Mouse (Mus musculus) cerebellum, adult 2 months (tissue): Measurements from ENCODE around the gene Car9. TPM values are rescaled to one million over a fixed set of nuclear protein-coding genes. Genes with fewer than 3 reads are reported as not detected.

Source experiments
- DNase-seq, 2 experiments: peaks; one replicate each; pipeline ENCODE4 v3.0.0; 2021
- H3K27ac ChIP-seq: fragments of 200-500 bp; 2 replicates; pipeline ENCODE4 v1.5.1; 2012; ENCODE audit warnings: low read length, control low read depth, inconsistent platforms; ENCODE audit not compliant: insufficient read depth
- H3K27me3 ChIP-seq: fragments of 200-500 bp; 2 replicates; pipeline ENCODE4 v1.6.1; 2012; ENCODE audit warnings: inconsistent platforms, mild to moderate bottlenecking, low read length, moderate library complexity; ENCODE audit not compliant: control insufficient read depth, insufficient read depth
- H3K4me1 ChIP-seq: fragments of 200-500 bp; 2 replicates; pipeline ENCODE4 v1.6.1; 2011; ENCODE audit warnings: low read length; ENCODE audit not compliant: control insufficient read depth, insufficient read depth
- H3K4me3 ChIP-seq: fragments of 200-500 bp; replicated peaks from 2 replicates; pipeline ENCODE3; 2011; ENCODE audit warnings: mild to moderate bottlenecking, low read depth, low read length, control low read depth; ENCODE audit not compliant: insufficient read depth
- CTCF ChIP-seq: fragments of 200-500 bp; IDR thresholded peaks from 2 replicates; pipeline ENCODE4 v1.5.1; 2011; ENCODE audit warnings: low read depth, mild to moderate bottlenecking, control low read depth, low read length, moderate library complexity, borderline replicate concordance; ENCODE audit not compliant: insufficient read depth
- POLR2A ChIP-seq: fragments of 200-500 bp; IDR thresholded peaks from 2 replicates; pipeline ENCODE4 v1.6.1; 2011; ENCODE audit warnings: low read length, control low read depth, borderline replicate concordance; ENCODE audit not compliant: insufficient read depth
- WGBS: fragments of 180-500 bp; shearing (Covaris S2); methylation state at CpG from one replicate; pipeline ENCODE4 v1.1.7; 2018; 5-methylcytosine and 5-hydroxymethylcytosine counted together
- polyA plus RNA-seq: library from polyadenylated mRNA; depleted of rRNA; stranded (reverse); fragments of >200 nt; gene quantifications from 2 replicates; pipeline ENCODE4 v1.2.3, GENCODE M21; 2012

Car9 gene
- polyA plus RNA-seq, 1 experiment, result 15.8 TPM

- peaks cover 10% of the 10 kb centered on the region; the same call in 1 of the 2 replicates for H3K4me1 ChIP-seq
- no peaks in the 10 kb centered on the region for H3K27me3 ChIP-seq
- WGBS, result 58% methylated on average over 5 of the region's 5 CpGs
- DNase-seq, result no peak
- H3K4me3 ChIP-seq, result no peak overlapping the region
- TF ChIP-seq CTCF, result no peak
- TF ChIP-seq POLR2A, result no peak
- no peak overlapping the region for H3K27ac ChIP-seq
These were observed 51.4 kb downstream of the Car9 start for GRCm38 (mm10) chr4:43558028-43558630.

- Histone ChIP-seq H3K27ac (no peak overlapping the region), H3K4me3 (no peak overlapping the region), H3K27me3 (no peaks in the 10 kb centered on the region), H3K4me1 (peaks cover 15% of the 10 kb centered on the region; the same call in 1 of the 2 replicates)
- no peak for DNase-seq
- TF ChIP-seq CTCF (no peak), POLR2A (no peak)
- 33% methylated on average over 13 of the region's 13 CpGs for WGBS
These were observed 52.0 kb downstream of the Car9 start for GRCm38 (mm10) chr4:43558631-43559356.

GRCm38 (mm10) chr4:43559519-43560242, 52.9 kb downstream of the Car9 start:
- DNase-seq, result no peak
- no peak overlapping the region for H3K4me3 ChIP-seq
- H3K27ac ChIP-seq, result no peak overlapping the region
- 84% methylated on average over 13 of the region's 13 CpGs for WGBS
- no peak for TF ChIP-seq CTCF
- no peak for TF ChIP-seq POLR2A
- H3K27me3 ChIP-seq, result no peaks in the 10 kb centered on the region
- peaks cover 19% of the 10 kb centered on the region; the same call in 1 of the 2 replicates for H3K4me1 ChIP-seq

DNA sequence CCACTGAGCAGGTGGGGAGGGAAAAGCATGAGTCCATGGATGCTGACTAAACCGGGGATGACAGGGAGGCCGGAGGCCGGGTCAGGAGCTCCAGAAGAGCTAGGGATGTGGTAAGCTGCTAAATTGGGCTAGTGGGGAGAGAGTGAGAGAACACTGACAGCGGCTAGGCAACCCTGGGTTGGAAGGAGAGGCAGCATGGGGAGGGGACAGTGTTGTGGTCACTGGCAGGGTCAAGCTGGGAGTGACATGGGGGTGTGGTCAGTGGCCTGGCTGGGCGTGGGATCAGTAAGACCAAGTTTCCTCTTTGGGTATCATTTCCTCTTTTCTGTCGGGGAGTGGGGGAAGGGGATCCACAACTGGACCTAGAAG, 53.5 kb downstream of the Car9 start:
- TF ChIP-seq CTCF (no peak), POLR2A (no peak)
- 61% methylated on average over 6 of the region's 6 CpGs for WGBS
- H3K27ac ChIP-seq, result no peak overlapping the region

DNA sequence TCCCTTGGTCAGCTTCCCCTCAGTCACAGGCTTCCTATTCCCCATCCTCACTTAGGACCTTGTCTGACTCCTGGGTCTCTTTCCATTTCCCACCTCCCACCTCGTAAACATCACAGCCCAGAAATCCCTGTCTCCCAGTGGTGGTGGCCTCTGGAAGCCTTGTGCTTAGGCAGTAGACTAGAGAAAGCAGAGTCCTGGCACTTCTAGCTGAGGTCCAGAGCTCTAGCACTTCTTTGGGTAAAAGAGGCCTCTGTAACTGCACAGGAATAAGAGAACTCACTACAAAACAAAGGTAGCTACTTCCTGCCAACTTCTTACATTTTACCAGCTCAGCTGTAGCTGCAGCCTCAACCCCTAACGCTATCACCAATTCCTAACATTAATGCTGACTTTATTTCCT, 54.2 kb downstream of the Car9 start:
- DNase-seq, result no peak
- H3K4me3 ChIP-seq, result peak overlapping the region; percentile 37
- 33% methylated on average over 2 of the region's 2 CpGs for WGBS
- H3K27ac ChIP-seq, result no peak overlapping the region
- H3K27me3 ChIP-seq, result no peaks in the 10 kb centered on the region
- TF ChIP-seq CTCF (no peak), POLR2A (no peak)
- H3K4me1 ChIP-seq, result peaks cover 19% of the 10 kb centered on the region

More for the DNA sequence above, 53.5 kb downstream of the Car9 start:
- H3K27me3 ChIP-seq, result no peaks in the 10 kb centered on the region
- H3K4me3 ChIP-seq, result no peak overlapping the region
- peaks cover 19% of the 10 kb centered on the region; the same call in 1 of the 2 replicates for H3K4me1 ChIP-seq
- no peak for DNase-seq

- H3K27me3 ChIP-seq, result no peaks in the 10 kb centered on the region
- no peak for TF ChIP-seq POLR2A
- TF ChIP-seq CTCF, result no peak
- H3K27ac ChIP-seq, result peak overlapping the region; percentile 77
- DNase-seq, result no peak
- H3K4me3 ChIP-seq, result peak overlapping the region; percentile 86
- H3K4me1 ChIP-seq, result peaks cover 19% of the 10 kb centered on the region
- WGBS, result 2% methylated on average over 16 of the region's 16 CpGs
These were observed 54.8 kb downstream of the Car9 start for GRCm38 (mm10) chr4:43561436-43561996.

GRCm38 (mm10) chr4:43561997-43562768, 55.4 kb downstream of the Car9 start, which contains the start of the genes Creb3 and Tln1:
Creb3 (plus strand) TSS chr4:43562332.
Tln1 (minus strand) TSS chr4:43562691.
- Histone ChIP-seq H3K4me3 (peak within 1 kb of the TSS; percentile 86), H3K4me1 (peaks cover 19% of the 10 kb centered on the region), H3K27me3 (no peaks in the 10 kb centered on the region), H3K27ac (peak within 1 kb of the TSS; percentile 77)
- peak; percentile 95 for DNase-seq
- under 1% methylated on average over 61 of the region's 62 CpGs for WGBS
- TF ChIP-seq POLR2A, result peak; percentile 75; the same call in 1 of the 2 replicates
- TF ChIP-seq CTCF, result no peak
